Mouse (Mus musculus) limb, embryonic 11.5 days (tissue): ENCODE data around the gene Dync2li1. TPM values are rescaled to one million over a fixed set of nuclear protein-coding genes. Genes with fewer than 3 reads are reported as not detected.

Experiments used
- ATAC-seq: fragments of 200-750 bp; cut with Nextera tagmentation; 2 replicates; pipeline ENCODE4 v1.8.0; 2017; ENCODE audit warnings: low read depth; ENCODE audit not compliant: insufficient number of reproducible peaks, low FRiP score, low TSS enrichment
- DNase-seq: peaks from one replicate; pipeline ENCODE4 v3.0.0-alpha.2; 2015; ENCODE audit warnings: low spot score
- H3K27ac ChIP-seq: fragments of 300-500 bp; sonication (generic); replicated peaks from 2 replicates; pipeline ENCODE4 v1.5.1; 2014; ENCODE audit warnings: low read depth, mild to moderate bottlenecking, low read length
- H3K27me3 ChIP-seq: fragments of 300-500 bp; sonication (generic); 2 replicates; pipeline ENCODE4 v1.6.1; 2014; ENCODE audit warnings: mild to moderate bottlenecking, low read length, mixed read lengths; ENCODE audit not compliant: control insufficient read depth, insufficient read depth
- H3K36me3 ChIP-seq: fragments of 300-500 bp; sonication (generic); 2 replicates; pipeline ENCODE4 v1.6.1; 2014; ENCODE audit warnings: mild to moderate bottlenecking, low read length, moderate library complexity, mixed read lengths; ENCODE audit not compliant: control insufficient read depth, insufficient read depth
- H3K4me1 ChIP-seq: fragments of 300-500 bp; sonication (generic); 2 replicates; pipeline ENCODE4 v1.6.1; 2014; ENCODE audit warnings: low read length, mixed read lengths; ENCODE audit not compliant: control insufficient read depth, insufficient read depth
- H3K4me2 ChIP-seq: fragments of 300-500 bp; sonication (generic); 2 replicates; pipeline ENCODE4 v1.6.1; 2014; ENCODE audit warnings: low read depth, mild to moderate bottlenecking, moderate library complexity; ENCODE audit not compliant: severe bottlenecking
- H3K4me3 ChIP-seq: fragments of 300-500 bp; sonication (generic); 2 replicates; pipeline ENCODE4 v1.5.1; 2014; ENCODE audit warnings: low read depth, low read length
- H3K9ac ChIP-seq: fragments of 300-500 bp; sonication (generic); 2 replicates; pipeline ENCODE4 v1.6.1; 2014; ENCODE audit warnings: mild to moderate bottlenecking, low read length
- H3K9me3 ChIP-seq: fragments of 300-500 bp; sonication (generic); 2 replicates; pipeline ENCODE4 v1.6.1; 2016; ENCODE audit warnings: low read length; ENCODE audit not compliant: control insufficient read depth
- WGBS: fragments of 180-500 bp; shearing (Covaris S2); extraction: QIAGEN DNeasy Blood & Tissue Kit; methylation state at CpG from one replicate; pipeline ENCODE4 v1.1.7; 2014; 5-methylcytosine and 5-hydroxymethylcytosine counted together
- polyA plus RNA-seq: library from polyadenylated mRNA; unstranded; fragments of >200 nt; fragmentation: Nextera tagmentation; extraction: Ambion mirVana; gene quantifications from 2 replicates; pipeline ENCODE4 v1.2.1, GENCODE M21; 2014

The Dync2li1 gene
- polyA plus RNA-seq, 1 experiment from 2014 or later = 42.0 TPM

GRCm38 (mm10) chr17:84616526-84617074, 9.7 kb upstream of the Dync2li1 start:
- no peak for DNase-seq
- no peaks in the 10 kb centered on the region for H3K9me3 ChIP-seq
- H3K27me3 ChIP-seq = no peaks in the 10 kb centered on the region
- no peak overlapping the region for H3K4me3 ChIP-seq
- peaks cover 4% of the 10 kb centered on the region for H3K4me1 ChIP-seq
- H3K9ac ChIP-seq = no peak overlapping the region
- peaks cover 3% of the 10 kb centered on the region for H3K36me3 ChIP-seq
- WGBS = 87% methylated on average over 6 of the region's 6 CpGs
- no peak overlapping the region for H3K4me2 ChIP-seq
- no peak for ATAC-seq
- no peak overlapping the region for H3K27ac ChIP-seq

- Histone ChIP-seq H3K4me2 (no peak overlapping the region), H3K4me1 (no peaks in the 10 kb centered on the region), H3K27ac (no peak overlapping the region), H3K9me3 (no peaks in the 10 kb centered on the region), H3K27me3 (no peaks in the 10 kb centered on the region), H3K4me3 (no peak overlapping the region), H3K9ac (no peak overlapping the region), H3K36me3 (peaks cover 3% of the 10 kb centered on the region)
- 88% methylated on average over 6 of the region's 6 CpGs for WGBS
- DNase-seq = no peak
- ATAC-seq = no peak
Observed at GRCm38 (mm10) chr17:84617953-84618352, 8.3 kb upstream of the Dync2li1 start.

GRCm38 (mm10) chr17:84619112-84619511, 7.2 kb upstream of the Dync2li1 start:
- Histone ChIP-seq H3K9me3 (0 out of 2 replicates have a peak, but pooled peaks cover 5% of the 10 kb centered on the region), H3K4me1 (no peaks in the 10 kb centered on the region), H3K4me3 (no peak overlapping the region), H3K9ac (no peak overlapping the region), H3K4me2 (no peak overlapping the region), H3K27me3 (no peaks in the 10 kb centered on the region), H3K27ac (no peak overlapping the region), H3K36me3 (peaks cover under 1% of the 10 kb centered on the region)
- WGBS = 87% methylated on average over 7 of the region's 7 CpGs
- ATAC-seq (no peak), DNase-seq (no peak)

GRCm38 (mm10) chr17:84620076-84620475, 6.2 kb upstream of the Dync2li1 start:
- Histone ChIP-seq H3K4me1 (no peaks in the 10 kb centered on the region), H3K4me3 (no peak overlapping the region), H3K27me3 (no peaks in the 10 kb centered on the region), H3K9me3 (0 out of 2 replicates have a peak, but pooled peaks cover 5% of the 10 kb centered on the region), H3K36me3 (no peaks in the 10 kb centered on the region), H3K4me2 (no peak overlapping the region), H3K27ac (no peak overlapping the region), H3K9ac (no peak overlapping the region)
- ATAC-seq (no peak), DNase-seq (no peak)
- WGBS = 85% methylated on average over 3 of the region's 3 CpGs

- H3K36me3 ChIP-seq = no peaks in the 10 kb centered on the region
- no peak overlapping the region for H3K9ac ChIP-seq
- WGBS = 89% methylated on average over 6 of the region's 6 CpGs
- DNase-seq = no peak
- no peaks in the 10 kb centered on the region for H3K4me1 ChIP-seq
- H3K4me2 ChIP-seq = no peak overlapping the region
- H3K9me3 ChIP-seq = 0 out of 2 replicates have a peak, but pooled peaks cover 5% of the 10 kb centered on the region
- H3K4me3 ChIP-seq = no peak overlapping the region
- no peaks in the 10 kb centered on the region for H3K27me3 ChIP-seq
- no peak overlapping the region for H3K27ac ChIP-seq
- no peak for ATAC-seq
Observed at GRCm38 (mm10) chr17:84620610-84621009, 5.7 kb upstream of the Dync2li1 start.

GRCm38 (mm10) chr17:84621209-84621608, 5.1 kb upstream of the Dync2li1 start:
- DNase-seq = no peak
- H3K9ac ChIP-seq = no peak overlapping the region
- 89% methylated on average over 6 of the region's 6 CpGs for WGBS

GRCm38 (mm10) chr17:84622028-84622427, 4.3 kb upstream of the Dync2li1 start:
- H3K36me3 ChIP-seq = no peaks in the 10 kb centered on the region
- 0 out of 2 replicates have a peak, but pooled peaks cover 3% of the 10 kb centered on the region for H3K4me1 ChIP-seq
- no peak overlapping the region for H3K4me3 ChIP-seq
- H3K27me3 ChIP-seq = no peaks in the 10 kb centered on the region
- H3K4me2 ChIP-seq = no peak overlapping the region
- 85% methylated on average over 4 of the region's 4 CpGs for WGBS
- DNase-seq (no peak), ATAC-seq (no peak)
- no peak overlapping the region for H3K9ac ChIP-seq
- no peak overlapping the region; the same call in 1 of the 2 replicates for H3K27ac ChIP-seq
- 0 out of 2 replicates have a peak, but pooled peaks cover 5% of the 10 kb centered on the region for H3K9me3 ChIP-seq

More at GRCm38 (mm10) chr17:84621209-84621608, 5.1 kb upstream of the Dync2li1 start:
- no peaks in the 10 kb centered on the region for H3K27me3 ChIP-seq
- no peaks in the 10 kb centered on the region for H3K36me3 ChIP-seq
- no peak overlapping the region for H3K4me2 ChIP-seq
- ATAC-seq = no peak
- H3K9me3 ChIP-seq = 0 out of 2 replicates have a peak, but pooled peaks cover 5% of the 10 kb centered on the region
- H3K4me1 ChIP-seq = no peaks in the 10 kb centered on the region
- H3K27ac ChIP-seq = no peak overlapping the region
- no peak overlapping the region for H3K4me3 ChIP-seq

GRCm38 (mm10) chr17:84622873-84623272, 3.4 kb upstream of the Dync2li1 start:
- WGBS = 16% methylated on average over 2 of the region's 2 CpGs
- H3K4me1 ChIP-seq = 0 out of 2 replicates have a peak, but pooled peaks cover 4% of the 10 kb centered on the region
- no peak overlapping the region for H3K4me3 ChIP-seq
- DNase-seq = peak; percentile 49
- ATAC-seq = peak; percentile 22; the same call in 1 of the 2 replicates
- 0 out of 2 replicates have a peak, but pooled peaks cover 5% of the 10 kb centered on the region for H3K9me3 ChIP-seq
- no peaks in the 10 kb centered on the region for H3K27me3 ChIP-seq
- no peaks in the 10 kb centered on the region for H3K36me3 ChIP-seq
- H3K9ac ChIP-seq = no peak overlapping the region
- peak overlapping the region; percentile 72 for H3K27ac ChIP-seq
- H3K4me2 ChIP-seq = no peak overlapping the region
